Mouse (Mus musculus): ENCODE data around the gene Rnf168.

GRCm38 (mm10) chr16:32275830-32276229, 1.4 kb upstream of the Rnf168 start:
- no peak for TF ChIP-seq TAL1 (IDR thresholded peaks at IDR 0.05; ENCODE audit: low read length)
- TF ChIP-seq GATA1 (IDR thresholded peaks at IDR 0.05; ENCODE audit: low read length): no peak

All from erythroblast, embryonic 14.5 days (primary cell).